Mouse (Mus musculus) CD4-positive, CD25-positive, alpha-beta regulatory T cell, adult 4 months (primary cell): Measurements from ENCODE around the gene Pbx1. TPM values are rescaled to one million over a fixed set of nuclear protein-coding genes. Genes with fewer than 3 reads are reported as not detected.

Source experiments
- ATAC-seq: one replicate; pipeline ENCODE4 v1.8.0; 2017
- polyA plus RNA-seq, 2 experiments: library from polyadenylated mRNA; unstranded; fragments of 100-300 nt; shearing (Covaris generic); gene quantifications; one replicate each; pipeline ENCODE4 v1.2.1; 2017

The Pbx1 gene
- polyA plus RNA-seq, 2 experiments from 2014 or later: 0.11 to 0.27 TPM

DNA sequence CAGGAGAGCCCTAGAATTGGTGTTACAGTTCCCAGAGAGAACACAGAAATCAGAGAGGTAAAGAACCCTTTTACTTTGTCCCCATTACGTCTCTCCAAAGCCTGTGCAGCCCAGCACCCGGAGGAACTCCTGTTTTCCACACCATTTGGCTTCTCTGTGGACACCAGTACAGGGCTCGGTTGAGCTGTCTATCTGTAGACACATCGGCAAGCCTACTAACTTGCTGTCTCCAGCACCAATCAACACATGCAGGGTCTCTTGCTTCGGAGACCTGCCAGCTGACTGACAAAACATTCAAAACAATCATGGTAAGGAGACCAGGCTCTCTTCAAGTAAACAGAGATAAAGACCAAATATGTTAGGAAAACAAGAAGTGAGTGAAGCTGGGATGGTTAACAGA lies 362.3 kb downstream of the Pbx1 start:
- ATAC-seq: no peak
